Mouse (Mus musculus): Measurements from ENCODE around the gene Ncmap.

DNA sequence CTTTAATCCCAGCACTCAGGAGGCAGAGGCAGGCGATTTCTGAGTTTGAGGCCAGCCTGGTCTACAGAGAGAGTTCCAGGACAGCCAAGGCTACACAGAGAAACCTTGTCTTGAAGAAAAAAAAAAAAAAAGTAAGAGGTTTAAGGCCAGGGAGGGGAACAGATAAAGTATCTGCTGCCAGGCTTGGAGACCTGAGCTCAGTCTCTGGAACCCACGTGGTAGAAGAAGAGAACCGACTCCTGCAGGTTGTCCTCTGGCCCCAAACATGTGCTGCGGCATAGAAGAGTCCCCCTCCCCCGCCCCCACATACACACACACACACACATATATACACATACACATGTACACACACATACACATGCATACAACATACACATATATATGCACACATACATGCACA lies 44.4 kb upstream of the Ncmap start:
- TF ChIP-seq CTCF (IDR thresholded peaks at IDR 0.05; ENCODE audit: control insufficient read depth, insufficient read depth, insufficient replicate concordance, low read depth, low read length) (no peak), POLR2A (IDR thresholded peaks at IDR 0.05; ENCODE audit: control insufficient read depth, low read depth, low read length) (no peak)
